Mouse (Mus musculus) liver, adult 2 months (tissue): ENCODE data around the gene Noxo1. TPM values are rescaled to one million over a fixed set of nuclear protein-coding genes. Genes with fewer than 3 reads are reported as not detected.

Source experiments
- DNase-seq: peaks from one replicate; pipeline ENCODE4 v3.0.0-alpha.2; 2011; ENCODE audit warnings: low read depth, low spot score; ENCODE audit errors: extremely low read depth
- H3K27ac ChIP-seq: fragments of 200-500 bp; replicated peaks from 2 replicates; pipeline ENCODE4 v1.5.1; 2012; ENCODE audit warnings: low read depth, mild to moderate bottlenecking, control low read depth, inconsistent platforms, low read length; ENCODE audit not compliant: insufficient read depth
- H3K27me3 ChIP-seq: fragments of 200-500 bp; 2 replicates; pipeline ENCODE4 v1.6.1; 2012; ENCODE audit warnings: mild to moderate bottlenecking, moderate library complexity, low read length, inconsistent platforms; ENCODE audit not compliant: control insufficient read depth, insufficient read depth
- H3K36me3 ChIP-seq: fragments of 200-500 bp; 2 replicates; pipeline ENCODE4 v1.6.1; 2012; ENCODE audit warnings: low read length, inconsistent platforms; ENCODE audit not compliant: control insufficient read depth, insufficient read depth
- H3K4me1 ChIP-seq: fragments of 200-500 bp; 2 replicates; pipeline ENCODE4 v1.6.1; 2011; ENCODE audit warnings: low read length; ENCODE audit not compliant: control insufficient read depth, insufficient read depth
- H3K4me3 ChIP-seq: fragments of 200-500 bp; 2 replicates; pipeline ENCODE4 v1.5.1; 2011; ENCODE audit warnings: low read depth, mild to moderate bottlenecking, control low read depth, low read length, moderate library complexity; ENCODE audit not compliant: insufficient read depth
- H3K79me2 ChIP-seq: fragments of 200-500 bp; 2 replicates; pipeline ENCODE4 v1.6.1; 2012; ENCODE audit warnings: inconsistent platforms, mild to moderate bottlenecking, low read length, moderate library complexity; ENCODE audit not compliant: control insufficient read depth, insufficient read depth
- H3K9ac ChIP-seq: fragments of 200-500 bp; 2 replicates; pipeline ENCODE4 v1.6.1; 2012; ENCODE audit warnings: low read depth, mild to moderate bottlenecking, control low read depth, inconsistent platforms, low read length
- CTCF ChIP-seq: fragments of 200-500 bp; IDR thresholded peaks from 2 replicates; pipeline ENCODE4 v1.5.1; 2011; ENCODE audit warnings: low read depth, low read length, control low read depth
- POLR2A ChIP-seq: fragments of 200-500 bp; IDR thresholded peaks from 2 replicates; pipeline ENCODE4 v1.6.1; 2011; ENCODE audit warnings: low read length, control low read depth; ENCODE audit not compliant: insufficient read depth; ENCODE audit errors: extremely low read depth
- WGBS: fragments of 180-500 bp; shearing (Covaris S2); methylation state at CpG from one replicate; pipeline ENCODE4 v1.1.7; 2018; 5-methylcytosine and 5-hydroxymethylcytosine counted together
- polyA plus RNA-seq: library from polyadenylated mRNA; depleted of rRNA; stranded (reverse); fragments of >200 nt; gene quantifications from 2 replicates; pipeline ENCODE4 v1.2.3, GENCODE M21; 2012
- total RNA-seq: library from RNA; depleted of rRNA; stranded (reverse); fragments of >200 nt; gene quantifications from 2 replicates; pipeline ENCODE4 v1.2.3, GENCODE M21; 2014

Noxo1 gene
- total and polyA plus RNA-seq, 2 experiments = 0.37 to 2.7 TPM

- Histone ChIP-seq H3K9ac (no peak overlapping the region), H3K79me2 (peaks cover 24% of the 10 kb centered on the region; the same call in 1 of the 2 replicates)
- DNase-seq = no peak
Measured at GRCm38 (mm10) chr17:24677500-24678080, 18.4 kb upstream of the Noxo1 start.

GRCm38 (mm10) chr17:24686514-24686913, 9.5 kb upstream of the Noxo1 start:
- peaks cover 6% of the 10 kb centered on the region; the same call in 1 of the 2 replicates for H3K4me1 ChIP-seq

More at GRCm38 (mm10) chr17:24677500-24678080, 18.4 kb upstream of the Noxo1 start:
- WGBS = 96% methylated on average over 24 of the region's 24 CpGs
- peaks cover 29% of the 10 kb centered on the region; the same call in 1 of the 2 replicates for H3K36me3 ChIP-seq
- H3K27ac ChIP-seq = no peak overlapping the region
- no peaks in the 10 kb centered on the region for H3K4me1 ChIP-seq
- no peak for TF ChIP-seq POLR2A
- no peak for TF ChIP-seq CTCF
- no peaks in the 10 kb centered on the region for H3K27me3 ChIP-seq
- no peak overlapping the region for H3K4me3 ChIP-seq

DNA sequence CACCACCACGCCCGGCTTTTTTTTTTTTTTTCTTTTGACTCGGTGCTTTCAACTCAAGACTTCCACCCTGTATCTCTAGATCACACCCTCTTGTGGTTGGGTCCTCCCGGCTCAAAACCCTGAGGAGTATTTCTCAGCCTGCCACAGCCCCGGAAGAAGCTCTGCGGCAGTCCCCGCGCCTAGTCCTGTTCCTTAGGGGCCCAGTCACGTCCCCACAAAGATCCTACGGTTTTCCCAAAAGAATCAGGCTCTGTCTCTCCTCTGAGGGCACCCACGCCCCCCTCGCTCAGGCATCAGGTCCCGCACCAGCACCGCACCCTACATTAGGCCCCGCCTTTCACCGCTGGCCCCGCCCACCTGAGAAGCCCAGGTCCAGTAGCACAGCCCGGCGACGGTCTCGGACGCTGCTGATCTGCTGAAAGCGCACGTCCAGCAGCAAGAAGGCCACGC, 8.9 kb upstream of the Noxo1 start:
- DNase-seq = peak; percentile 38
- 5% methylated on average over 25 of the region's 25 CpGs for WGBS
- H3K4me3 ChIP-seq = peak overlapping the region; percentile 59
- peaks cover 6% of the 10 kb centered on the region for H3K27me3 ChIP-seq
- TF ChIP-seq CTCF (no peak), POLR2A (no peak)
- no peak overlapping the region for H3K27ac ChIP-seq
- H3K4me1 ChIP-seq = peaks cover 6% of the 10 kb centered on the region; the same call in 1 of the 2 replicates
- H3K36me3 ChIP-seq = no peaks in the 10 kb centered on the region
- peak overlapping the region; percentile 13 for H3K9ac ChIP-seq
- no peaks in the 10 kb centered on the region for H3K79me2 ChIP-seq

More at GRCm38 (mm10) chr17:24686514-24686913, 9.5 kb upstream of the Noxo1 start:
- Histone ChIP-seq H3K79me2 (no peaks in the 10 kb centered on the region), H3K4me3 (no peak overlapping the region), H3K27me3 (peaks cover 6% of the 10 kb centered on the region), H3K27ac (no peak overlapping the region), H3K9ac (no peak overlapping the region), H3K36me3 (peaks cover 3% of the 10 kb centered on the region; the same call in 1 of the 2 replicates)
- 49% methylated on average over 16 of the region's 16 CpGs for WGBS
- no peak for TF ChIP-seq POLR2A
- no peak for TF ChIP-seq CTCF
- DNase-seq = peak; percentile 56

- no peak for DNase-seq
- H3K27ac ChIP-seq = no peak overlapping the region
- H3K36me3 ChIP-seq = no peaks in the 10 kb centered on the region
- H3K79me2 ChIP-seq = no peaks in the 10 kb centered on the region
- H3K27me3 ChIP-seq = peaks cover 6% of the 10 kb centered on the region
- 27% methylated on average over 23 of the region's 23 CpGs for WGBS
- peak overlapping the region; percentile 59; the same call in 1 of the 2 replicates for H3K4me3 ChIP-seq
- H3K9ac ChIP-seq = peak overlapping the region; percentile 13; the same call in 1 of the 2 replicates
- TF ChIP-seq POLR2A (no peak), CTCF (no peak)
- peaks cover 6% of the 10 kb centered on the region; the same call in 1 of the 2 replicates for H3K4me1 ChIP-seq
Measured at GRCm38 (mm10) chr17:24687599-24687998, 8.4 kb upstream of the Noxo1 start.

DNA sequence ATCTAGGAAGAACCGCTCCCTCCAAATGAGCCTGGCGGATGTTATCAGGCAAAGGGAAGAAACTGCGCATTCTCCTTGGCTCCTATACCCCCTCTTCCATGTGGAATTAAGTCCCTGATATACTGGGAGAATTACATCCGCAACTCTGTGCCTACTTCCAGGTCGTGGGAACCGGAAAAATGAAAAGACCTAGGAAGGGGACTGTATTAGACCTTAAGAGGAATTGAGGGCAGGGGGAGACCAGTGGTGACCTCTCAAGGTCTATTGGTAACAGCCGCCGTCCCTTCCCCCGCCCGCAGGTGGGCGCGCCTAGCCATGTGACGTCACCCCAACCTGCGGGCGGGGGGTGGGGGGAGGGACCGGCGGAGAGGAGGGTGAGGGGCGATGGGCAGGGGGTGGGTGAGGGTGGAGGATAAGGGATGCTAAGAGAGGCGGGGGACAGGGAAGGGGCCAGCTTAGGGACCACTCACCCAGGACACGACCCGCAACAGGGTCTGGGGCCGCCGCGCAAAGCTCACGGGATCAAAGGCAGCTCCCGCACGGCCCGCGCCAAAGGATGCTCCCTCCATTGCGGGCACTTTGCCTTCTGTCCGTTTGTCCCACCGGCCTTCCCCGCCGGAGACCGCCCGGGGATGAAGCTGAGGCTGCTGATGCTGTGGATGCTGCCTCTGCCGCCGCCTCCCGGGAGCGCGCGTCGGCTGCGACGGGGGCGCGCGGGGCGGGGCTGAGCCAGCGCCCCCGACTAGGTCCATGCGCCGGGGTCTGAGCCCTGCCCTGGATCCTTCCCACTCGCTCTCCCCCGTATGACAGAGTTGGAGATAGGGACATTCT, 6.6 kb upstream of the Noxo1 start, which contains the start of gene Syngr3:
TSS of gene Syngr3 (minus strand) at position 705 of the 831 bp plus-strand sequence.
- Histone ChIP-seq H3K36me3 (no peaks in the 10 kb centered on the region), H3K9ac (no peak within 1 kb of the TSS), H3K79me2 (no peaks in the 10 kb centered on the region), H3K27ac (no peak within 1 kb of the TSS), H3K27me3 (peaks cover 6% of the 10 kb centered on the region), H3K4me3 (no peak within 1 kb of the TSS), H3K4me1 (peaks cover 6% of the 10 kb centered on the region; the same call in 1 of the 2 replicates)
- TF ChIP-seq CTCF (no peak), POLR2A (no peak)
- no peak for DNase-seq
- 8% methylated on average over 55 of the region's 55 CpGs for WGBS
